Mouse (Mus musculus) urinary bladder, postnatal 4 days (tissue): ENCODE results near the gene Actl7a.

Experiments used
- DNase-seq, 2 experiments: peaks; one replicate each; pipeline ENCODE4 v3.0.0; 2021 to 2022; ENCODE audit warnings: low spot score in 2 of 2

The Actl7a gene

GRCm38 (mm10) chr4:56743363-56744195 lies at the start of gene Actl7a:
Actl7a (plus strand) TSS chr4:56743413.
- DNase-seq, result peak in 1 of 2 experiments; percentile 53

GRCm38 (mm10) chr4:56696401-56696800 lies 46.8 kb upstream of the Actl7a start:
- DNase-seq, result no peak

GRCm38 (mm10) chr4:56698671-56699070 lies 44.5 kb upstream of the Actl7a start:
- DNase-seq, result no peak

GRCm38 (mm10) chr4:56702234-56702633 lies 41.0 kb upstream of the Actl7a start:
- DNase-seq, result no peak

GRCm38 (mm10) chr4:56713155-56713554 lies 30.1 kb upstream of the Actl7a start:
- DNase-seq, result no peak

- DNase-seq, result no peak
These were observed 26.4 kb upstream of the Actl7a start for GRCm38 (mm10) chr4:56716801-56717200.

GRCm38 (mm10) chr4:56717932-56718331 lies 25.3 kb upstream of the Actl7a start:
- no peak for DNase-seq

GRCm38 (mm10) chr4:56718573-56719442 lies 24.4 kb upstream of the Actl7a start:
- no peak for DNase-seq

GRCm38 (mm10) chr4:56719456-56719855 lies 23.8 kb upstream of the Actl7a start:
- DNase-seq, result no peak

GRCm38 (mm10) chr4:56720403-56720802 lies 22.8 kb upstream of the Actl7a start:
- no peak for DNase-seq

GRCm38 (mm10) chr4:56721469-56721868 lies 21.7 kb upstream of the Actl7a start:
- no peak for DNase-seq

GRCm38 (mm10) chr4:56722346-56722745 lies 20.9 kb upstream of the Actl7a start:
- DNase-seq, result no peak

GRCm38 (mm10) chr4:56723237-56723636 lies 20.0 kb upstream of the Actl7a start:
- DNase-seq, result no peak

- DNase-seq, result peak in 1 of 2 experiments; percentile 60
These were observed 17.4 kb upstream of the Actl7a start for GRCm38 (mm10) chr4:56725839-56726238.

GRCm38 (mm10) chr4:56740020-56740485 lies 3.2 kb upstream of the Actl7a start, which contains the start of gene Gm26657:
Gm26657 (plus strand) TSS chr4:56740070.
- peak in 1 of 2 experiments; percentile 58 for DNase-seq

GRCm38 (mm10) chr4:56740611-56741010 lies 2.6 kb upstream of the Actl7a start:
- peak in 1 of 2 experiments; percentile 53 for DNase-seq

- DNase-seq, result peak in 1 of 2 experiments; percentile 53
These were observed 2.1 kb upstream of the Actl7a start, which contains the start of gene Actl7b for GRCm38 (mm10) chr4:56741041-56741493. Actl7b (minus strand) TSS chr4:56741443.

GRCm38 (mm10) chr4:56742698-56743097 lies 515 bp upstream of the Actl7a start:
- peak in 1 of 2 experiments; percentile 29 for DNase-seq

- DNase-seq, result no peak
These were observed 3.1 kb downstream of the Actl7a start for GRCm38 (mm10) chr4:56746345-56746744.

- DNase-seq, result peak in 1 of 2 experiments; percentile 55
These were observed 4.2 kb downstream of the Actl7a start for GRCm38 (mm10) chr4:56747456-56747855.

- no peak for DNase-seq
These were observed 12.8 kb downstream of the Actl7a start for GRCm38 (mm10) chr4:56756021-56756420.
